Mouse (Mus musculus) midbrain, embryonic 15.5 days (tissue): Measurements from ENCODE around the gene Higd1c. TPM values are rescaled to one million over a fixed set of nuclear protein-coding genes. Genes with fewer than 3 reads are reported as not detected.

Experiments used
- ATAC-seq: fragments of 200-750 bp; cut with Nextera tagmentation; replicated peaks from 2 replicates; pipeline ENCODE4 v1.8.0; 2017; ENCODE audit warnings: moderate TSS enrichment
- H3K27ac ChIP-seq: fragments of 300-500 bp; sonication (generic); 2 replicates; pipeline ENCODE4 v1.5.1; 2015; ENCODE audit warnings: mild to moderate bottlenecking, inconsistent platforms
- H3K27me3 ChIP-seq: fragments of 300-500 bp; sonication (generic); replicated peaks from 2 replicates; pipeline ENCODE4 v1.6.1; 2015; ENCODE audit warnings: inconsistent platforms
- H3K36me3 ChIP-seq: fragments of 300-500 bp; sonication (generic); replicated peaks from 2 replicates; pipeline ENCODE4 v1.6.1; 2015; ENCODE audit warnings: inconsistent platforms
- H3K4me1 ChIP-seq: fragments of 300-500 bp; sonication (generic); 2 replicates; pipeline ENCODE4 v1.6.1; 2015; ENCODE audit warnings: inconsistent platforms
- H3K4me2 ChIP-seq: fragments of 300-500 bp; sonication (generic); 2 replicates; pipeline ENCODE4 v1.6.1; 2015; ENCODE audit warnings: inconsistent platforms, mild to moderate bottlenecking, moderate library complexity
- H3K4me3 ChIP-seq: fragments of 300-500 bp; sonication (generic); 2 replicates; pipeline ENCODE4 v1.5.1; 2015; ENCODE audit warnings: mild to moderate bottlenecking, inconsistent platforms
- H3K9ac ChIP-seq: fragments of 300-500 bp; sonication (generic); 2 replicates; pipeline ENCODE4 v1.6.1; 2015; ENCODE audit warnings: mild to moderate bottlenecking, inconsistent platforms
- H3K9me3 ChIP-seq: fragments of 300-500 bp; sonication (generic); 2 replicates; pipeline ENCODE4 v1.6.1; 2016; ENCODE audit warnings: inconsistent platforms
- WGBS: fragments of 180-500 bp; shearing (Covaris S2); methylation state at CpG from one replicate; pipeline ENCODE4 v1.1.7; 2015; ENCODE audit warnings: mixed read lengths; 5-methylcytosine and 5-hydroxymethylcytosine counted together
- polyA plus RNA-seq: library from polyadenylated mRNA; unstranded; fragments of >200 nt; fragmentation: Nextera tagmentation; extraction: Ambion mirVana; gene quantifications from 2 replicates; pipeline ENCODE4 v1.2.1, GENCODE M21; 2015

The Higd1c gene
- polyA plus RNA-seq, 1 experiment from 2014 or later, result not detected

DNA sequence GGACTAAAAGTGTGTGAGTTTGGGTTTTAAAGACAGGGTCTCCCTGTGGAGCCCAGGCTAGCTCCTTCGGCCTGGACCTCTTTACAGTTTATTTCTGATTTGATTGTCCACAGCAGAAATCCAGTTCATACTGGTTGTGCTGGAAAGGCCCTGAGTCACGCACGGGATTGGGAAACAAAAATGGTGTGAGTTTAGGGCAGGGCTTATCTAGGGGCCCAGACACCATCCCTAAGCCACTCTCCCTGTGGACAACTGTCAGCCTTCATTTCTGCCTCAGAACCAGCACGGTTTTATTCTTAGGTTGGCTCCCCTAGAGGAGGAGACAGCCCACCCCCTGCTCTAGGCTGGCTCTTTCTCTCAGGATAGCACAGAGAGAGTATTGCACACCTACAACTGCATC is 68.9 kb downstream of the Higd1c start:
- no peaks in the 10 kb centered on the region for H3K27me3 ChIP-seq
- no peak overlapping the region for H3K9ac ChIP-seq
- ATAC-seq, result no peak
- H3K9me3 ChIP-seq, result no peaks in the 10 kb centered on the region
- H3K4me3 ChIP-seq, result no peak overlapping the region
- WGBS, result 66% methylated on average over 4 of the region's 4 CpGs
- H3K4me1 ChIP-seq, result no peaks in the 10 kb centered on the region
- H3K36me3 ChIP-seq, result no peaks in the 10 kb centered on the region
- H3K27ac ChIP-seq, result no peak overlapping the region
- H3K4me2 ChIP-seq, result no peak overlapping the region

Other genes starting within 250 kb of the Higd1c start
- gene Atf1, start 136.7 kb upstream of the Higd1c start, polyA plus RNA-seq, result 16.0 TPM in 2 replicates
- gene Tmprss12, start 83.7 kb upstream of the Higd1c start, polyA plus RNA-seq, result not detected in 2 replicates
- gene Mettl7a1, start 60.4 kb upstream of the Higd1c start, polyA plus RNA-seq, result 3.2 and 4.3 TPM in 2 replicates
- not detected in 2 replicates for gene Mettl7a3, start 29.6 kb upstream of the Higd1c start, polyA plus RNA-seq
- gene Methig1, start 11.4 kb upstream of the Higd1c start, polyA plus RNA-seq, result 0.11 and 0.13 TPM in 2 replicates
- gene Mettl7a2, start 11.3 kb upstream of the Higd1c start, polyA plus RNA-seq, result not detected in 2 replicates
- gene Gm5475, start 57.6 kb downstream of the Higd1c start, polyA plus RNA-seq, result 0.09 TPM in 2 replicates
- 28.0 and 31.0 TPM in 2 replicates for gene Slc11a2, start 60.5 kb downstream of the Higd1c start, polyA plus RNA-seq
- gene Letmd1, start 104.5 kb downstream of the Higd1c start, polyA plus RNA-seq, result 57.0 and 59.5 TPM in 2 replicates
- gene Csrnp2, start 130.9 kb downstream of the Higd1c start, polyA plus RNA-seq, result 53.5 and 55.7 TPM in 2 replicates
- 40.2 and 42.8 TPM in 2 replicates for gene Tfcp2, start 187.5 kb downstream of the Higd1c start, polyA plus RNA-seq
- 43.0 and 43.4 TPM in 2 replicates for gene Pou6f1, start 235.4 kb downstream of the Higd1c start, polyA plus RNA-seq